Mouse (Mus musculus) spleen, postnatal 36 days (tissue): ENCODE results near the gene Cerkl.

Experiments used
- DNase-seq, 2 experiments: peaks; one replicate each; pipeline ENCODE4 v3.0.0; 2022; ENCODE audit warnings: low spot score in 2 of 2, mixed read lengths in 1 of 2

Gene Cerkl

GRCm38 (mm10) chr2:79316182-79316880 is 140.3 kb downstream of the Cerkl start:
- DNase-seq = no peak

- no peak for DNase-seq
Measured at GRCm38 (mm10) chr2:79315108-79315507, 141.5 kb downstream of the Cerkl start.

GRCm38 (mm10) chr2:79312499-79312898 is 144.1 kb downstream of the Cerkl start:
- no peak for DNase-seq

- no peak for DNase-seq
Measured at GRCm38 (mm10) chr2:79309454-79310118, 147.0 kb downstream of the Cerkl start.

GRCm38 (mm10) chr2:79307549-79307948 is 149.0 kb downstream of the Cerkl start:
- no peak for DNase-seq

- DNase-seq = no peak
Measured at GRCm38 (mm10) chr2:79302398-79302797, 154.2 kb downstream of the Cerkl start.

- no peak for DNase-seq
Measured at GRCm38 (mm10) chr2:79292431-79292830, 164.2 kb downstream of the Cerkl start.

- no peak for DNase-seq
Measured at GRCm38 (mm10) chr2:79291922-79292321, 164.7 kb downstream of the Cerkl start.

GRCm38 (mm10) chr2:79290149-79290548 is 166.4 kb downstream of the Cerkl start:
- no peak for DNase-seq

GRCm38 (mm10) chr2:79284206-79284605 is 172.4 kb downstream of the Cerkl start:
- DNase-seq = no peak
